In the genomic region with DNA sequence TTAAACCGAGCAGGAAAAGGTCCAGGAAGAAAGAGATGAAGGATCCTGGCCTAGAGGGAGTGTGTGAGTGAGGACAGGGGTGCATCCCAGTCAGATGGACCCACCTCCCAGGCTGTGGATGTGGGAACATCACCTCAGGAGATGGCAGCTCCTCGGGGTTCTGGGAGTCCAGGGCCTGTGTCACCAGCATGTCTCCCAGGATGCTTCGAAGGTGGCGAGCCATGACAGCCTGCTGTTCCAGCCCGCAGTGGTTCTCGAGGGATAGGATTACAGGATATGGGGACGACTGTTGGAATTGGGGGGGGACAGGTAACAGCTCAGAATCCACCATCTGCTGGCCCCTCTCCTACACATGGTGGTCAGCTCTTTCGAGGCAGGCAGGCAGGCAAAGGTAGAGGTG, we compare ENCODE assay signal across 20 mouse cellular contexts. TPM values are rescaled to one million over a fixed set of nuclear protein-coding genes. Genes with fewer than 3 reads are reported as not detected.
"Had no signal": no experiment of that assay in that cellular context is flagged by ENCODE, and none has a peak within 500 bp of the region (broad histone marks: within the 10 kb centered on the region; RNA-seq: fewer than 3 reads in every experiment).

No protein-coding gene starts in this region.

- H3K27ac ChIP-seq: midbrain, embryonic 10.5 days; midbrain, embryonic 12.5 days; neural tube, embryonic 13.5 days; neural tube, embryonic 15.5 days had no signal

- ATAC-seq: midbrain, embryonic 16.5 days had no signal

- H3K4me3 ChIP-seq: midbrain, embryonic 10.5 days; midbrain, embryonic 12.5 days; myocyte; neural tube, embryonic 13.5 days; neural tube, embryonic 15.5 days had no signal

- H3K36me3 ChIP-seq: midbrain, embryonic 10.5 days; midbrain, embryonic 12.5 days; neural tube, embryonic 13.5 days; neural tube, embryonic 15.5 days had no signal

- DNase-seq: lung, adult 18-20 months; lung, embryonic 14.5 days; lung, postnatal 10 days; lung, postnatal 4 days; midbrain, embryonic 14.5 days; right cerebral cortex, adult 18-20 months; right cerebral cortex, postnatal 25 days; right cerebral cortex, postnatal 4 days; spleen, adult 18-20 months; thymus, adult 18-20 months; thymus, postnatal 14 days; thymus, postnatal 36 days had no signal

- H3K9ac ChIP-seq: lung, embryonic 14.5 days; midbrain, embryonic 12.5 days; neural tube, embryonic 13.5 days; neural tube, embryonic 15.5 days had no signal

- H3K9me3 ChIP-seq: midbrain, embryonic 10.5 days; midbrain, embryonic 12.5 days; neural tube, embryonic 13.5 days; neural tube, embryonic 15.5 days had no signal

- H3K4me2 ChIP-seq: lung, embryonic 14.5 days; midbrain, embryonic 12.5 days; neural tube, embryonic 13.5 days; neural tube, embryonic 15.5 days had no signal

RNA-seq across cellular contexts. Expression of gene Plcd3, which starts 24.9 kb away (rescaled TPM):
- total RNA-seq: megakaryocyte, adult 5-6 weeks; megakaryocyte-erythroid progenitor cell, adult 5-6 weeks had no signal
